Mouse (Mus musculus): ENCODE results near the gene Sag.

GRCm38 (mm10) chr1:87892499-87892898, 89.0 kb downstream of the Sag start:
- TF ChIP-seq CTCF (IDR thresholded peaks at IDR 0.05; ENCODE audit: low read depth, low read length), result no peak
- no peak for TF ChIP-seq POLR2A (IDR thresholded peaks at IDR 0.05; ENCODE audit: extremely low read depth, insufficient read depth, low read length)

All from liver, adult 2 months (tissue).